Mouse (Mus musculus): ENCODE measurements around the gene Lpin1. TPM values are rescaled to one million over a fixed set of nuclear protein-coding genes. Genes with fewer than 3 reads are reported as not detected.

Gene Lpin1
- polyA plus RNA-seq, 1 experiment from 2014 or later, result 6.5 TPM

DNA sequence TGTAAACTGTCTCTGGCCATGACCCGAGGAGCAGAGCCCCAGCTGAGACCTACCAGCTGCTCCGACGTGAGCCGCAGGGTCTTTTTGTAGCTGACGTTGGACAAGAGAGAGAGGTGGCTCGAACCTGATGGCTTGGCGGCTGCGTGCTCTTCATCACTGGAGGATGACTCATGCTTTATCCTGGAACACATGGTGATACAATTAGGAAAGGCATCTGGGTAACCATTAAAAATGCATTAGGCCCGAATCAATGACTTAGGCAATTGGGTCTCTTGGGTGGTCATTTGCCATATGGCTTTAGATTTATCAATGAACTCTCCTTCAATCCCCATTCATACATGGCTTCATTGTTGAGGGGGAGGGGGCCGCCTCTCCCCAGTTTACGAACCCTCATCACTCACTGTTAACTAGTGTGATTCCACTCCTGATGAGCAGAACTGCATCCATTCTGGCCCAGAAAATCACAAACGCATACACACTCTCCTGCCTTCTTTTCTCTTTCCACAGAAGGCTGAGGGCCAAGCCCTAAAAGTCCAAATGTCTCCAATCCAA lies 61.9 kb downstream of the Lpin1 start:
- Histone ChIP-seq H3K9me3 (replicated peaks) (no peaks in the 10 kb centered on the region), H3K27ac (replicated peaks) (no peak overlapping the region), H3K36me3 (peaks cover 33% of the 10 kb centered on the region), H3K27me3 (no peaks in the 10 kb centered on the region), H3K4me2 (replicated peaks) (no peak overlapping the region), H3K9ac (no peak overlapping the region), H3K4me3 (replicated peaks) (no peak overlapping the region), H3K4me1 (peaks cover 16% of the 10 kb centered on the region)
- ATAC-seq (ENCODE audit: insufficient number of reproducible peaks, low FRiP score, low TSS enrichment, low read depth), result no peak
- 82% methylated on average over 12 of the region's 12 CpGs for WGBS

GRCm38 (mm10) chr12:16541606-16542005 lies 69.2 kb downstream of the Lpin1 start:
- 89% methylated on average over 5 of the region's 5 CpGs for WGBS
- no peak for ATAC-seq (ENCODE audit: insufficient number of reproducible peaks, low FRiP score, low TSS enrichment, low read depth)

DNA sequence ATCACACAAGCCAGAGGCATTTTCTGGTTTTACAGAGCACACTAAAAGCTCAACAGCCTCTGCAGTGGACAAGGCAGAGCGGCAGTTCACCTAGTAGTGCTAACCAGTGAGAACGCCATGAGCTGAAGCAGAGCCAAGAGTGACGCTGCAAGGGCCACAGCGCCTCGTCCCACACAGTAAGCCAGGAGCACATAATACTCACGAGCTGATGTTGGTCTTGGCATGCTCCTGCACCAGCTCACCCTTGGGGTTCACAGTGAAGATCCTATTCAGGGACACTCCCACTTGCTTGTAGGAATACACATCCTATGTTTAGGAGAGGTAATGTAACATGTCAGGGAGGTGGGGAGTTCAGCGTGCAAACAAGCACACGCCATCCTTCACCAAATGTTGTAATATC lies 70.1 kb downstream of the Lpin1 start:
- H3K4me1 ChIP-seq, result peaks cover 16% of the 10 kb centered on the region
- no peak for ATAC-seq (ENCODE audit: insufficient number of reproducible peaks, low FRiP score, low TSS enrichment, low read depth)
- no peaks in the 10 kb centered on the region for H3K9me3 ChIP-seq (replicated peaks)
- H3K4me2 ChIP-seq (replicated peaks), result no peak overlapping the region
- H3K27me3 ChIP-seq, result no peaks in the 10 kb centered on the region
- WGBS, result 80% methylated on average over 8 of the region's 8 CpGs
- no peak overlapping the region for H3K9ac ChIP-seq
- no peak overlapping the region for H3K4me3 ChIP-seq (replicated peaks)
- H3K27ac ChIP-seq (replicated peaks), result 0 out of 2 replicates have a peak overlapping the region, but pooled peaks have one; percentile 29
- peaks cover 32% of the 10 kb centered on the region for H3K36me3 ChIP-seq

More at GRCm38 (mm10) chr12:16541606-16542005, 69.2 kb downstream of the Lpin1 start:
- no peaks in the 10 kb centered on the region for H3K9me3 ChIP-seq (replicated peaks)
- no peaks in the 10 kb centered on the region for H3K27me3 ChIP-seq
- no peak overlapping the region for H3K4me2 ChIP-seq (replicated peaks)
- H3K4me1 ChIP-seq, result peaks cover 16% of the 10 kb centered on the region
- peaks cover 39% of the 10 kb centered on the region for H3K36me3 ChIP-seq
- H3K4me3 ChIP-seq (replicated peaks), result no peak overlapping the region
- H3K27ac ChIP-seq (replicated peaks), result no peak overlapping the region
- H3K9ac ChIP-seq, result no peak overlapping the region

DNA sequence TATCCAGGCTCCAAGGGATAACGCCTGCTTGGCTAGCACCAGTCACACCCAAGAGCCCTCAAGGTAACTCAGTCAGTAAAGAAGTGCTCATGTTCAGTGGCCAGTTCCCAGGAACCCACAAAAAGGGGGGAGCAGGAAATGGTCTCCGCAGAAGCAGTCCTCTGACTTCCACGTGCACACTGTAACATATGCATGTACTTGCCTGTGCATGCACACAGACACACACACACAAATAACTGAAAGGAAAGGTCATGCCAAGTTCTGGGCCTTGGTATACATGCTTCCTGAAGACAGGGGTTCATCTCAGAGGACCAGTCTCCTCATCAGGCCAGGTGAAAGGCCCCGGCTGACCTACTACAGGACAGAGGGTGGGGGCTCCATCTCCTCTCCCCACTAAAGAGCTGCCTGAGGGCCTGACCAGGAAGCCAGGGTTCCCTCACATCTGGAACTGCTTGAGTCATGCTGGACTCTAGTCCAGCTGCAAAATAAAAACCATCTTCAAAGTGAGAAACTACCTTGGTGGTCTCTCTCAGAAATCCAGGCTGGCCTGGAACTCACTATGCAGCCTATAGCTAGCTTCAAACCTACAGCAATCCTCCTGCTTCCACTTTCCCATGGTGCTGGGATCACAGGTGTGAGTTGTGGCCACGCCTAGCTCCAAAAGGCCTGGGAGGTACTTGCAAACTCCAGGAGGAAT lies 70.7 kb downstream of the Lpin1 start:
- H3K27ac ChIP-seq (replicated peaks), result peak overlapping the region; percentile 29; the same call in 1 of the 2 replicates
- H3K4me2 ChIP-seq (replicated peaks), result no peak overlapping the region
- 50% methylated on average over 5 of the region's 5 CpGs for WGBS
- H3K36me3 ChIP-seq, result peaks cover 28% of the 10 kb centered on the region
- H3K9ac ChIP-seq, result no peak overlapping the region
- no peaks in the 10 kb centered on the region for H3K27me3 ChIP-seq
- no peak overlapping the region for H3K4me3 ChIP-seq (replicated peaks)
- peaks cover 16% of the 10 kb centered on the region for H3K4me1 ChIP-seq
- no peaks in the 10 kb centered on the region for H3K9me3 ChIP-seq (replicated peaks)
- ATAC-seq (ENCODE audit: insufficient number of reproducible peaks, low FRiP score, low TSS enrichment, low read depth), result 0 out of 2 replicates have a peak, but pooled peaks have one; percentile 37

GRCm38 (mm10) chr12:16533331-16533828 lies 77.4 kb downstream of the Lpin1 start:
- H3K36me3 ChIP-seq, result no peaks in the 10 kb centered on the region
- WGBS, result 20% methylated on average over 4 of the region's 4 CpGs
- peak; percentile 69 for ATAC-seq (ENCODE audit: insufficient number of reproducible peaks, low FRiP score, low TSS enrichment, low read depth)
- no peak overlapping the region for H3K9ac ChIP-seq
- peaks cover 11% of the 10 kb centered on the region for H3K4me1 ChIP-seq
- no peaks in the 10 kb centered on the region for H3K27me3 ChIP-seq
- no peak overlapping the region for H3K4me3 ChIP-seq (replicated peaks)
- H3K27ac ChIP-seq (replicated peaks), result peak overlapping the region; percentile 23; the same call in 1 of the 2 replicates
- no peak overlapping the region for H3K4me2 ChIP-seq (replicated peaks)
- H3K9me3 ChIP-seq (replicated peaks), result no peaks in the 10 kb centered on the region

DNA sequence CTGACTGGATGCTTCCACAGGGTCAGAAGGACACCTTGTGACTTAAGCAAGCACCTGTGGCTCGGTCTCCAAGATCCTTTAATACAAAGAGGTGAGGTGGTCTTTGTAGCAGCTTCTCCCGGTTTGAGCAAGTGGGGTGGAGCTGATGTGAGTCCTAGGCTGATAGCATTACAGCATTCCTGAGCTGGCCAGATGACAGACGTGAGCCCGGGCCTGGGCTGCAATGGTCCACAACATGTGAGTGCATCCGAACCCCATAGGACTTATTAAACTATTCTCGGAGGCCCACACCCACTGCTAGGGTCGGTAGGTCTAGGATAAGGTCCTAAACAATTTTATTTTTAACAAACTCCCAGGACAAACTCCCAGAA lies 77.9 kb downstream of the Lpin1 start:
- H3K9ac ChIP-seq, result no peak overlapping the region
- no peak overlapping the region for H3K4me3 ChIP-seq (replicated peaks)
- peak; percentile 43; the same call in 1 of the 2 replicates for ATAC-seq (ENCODE audit: insufficient number of reproducible peaks, low FRiP score, low TSS enrichment, low read depth)
- H3K36me3 ChIP-seq, result no peaks in the 10 kb centered on the region
- H3K27ac ChIP-seq (replicated peaks), result peak overlapping the region; percentile 23
- H3K9me3 ChIP-seq (replicated peaks), result no peaks in the 10 kb centered on the region
- no peak overlapping the region for H3K4me2 ChIP-seq (replicated peaks)
- peaks cover 11% of the 10 kb centered on the region for H3K4me1 ChIP-seq
- WGBS, result 34% methylated on average over 7 of the region's 7 CpGs
- H3K27me3 ChIP-seq, result no peaks in the 10 kb centered on the region

DNA sequence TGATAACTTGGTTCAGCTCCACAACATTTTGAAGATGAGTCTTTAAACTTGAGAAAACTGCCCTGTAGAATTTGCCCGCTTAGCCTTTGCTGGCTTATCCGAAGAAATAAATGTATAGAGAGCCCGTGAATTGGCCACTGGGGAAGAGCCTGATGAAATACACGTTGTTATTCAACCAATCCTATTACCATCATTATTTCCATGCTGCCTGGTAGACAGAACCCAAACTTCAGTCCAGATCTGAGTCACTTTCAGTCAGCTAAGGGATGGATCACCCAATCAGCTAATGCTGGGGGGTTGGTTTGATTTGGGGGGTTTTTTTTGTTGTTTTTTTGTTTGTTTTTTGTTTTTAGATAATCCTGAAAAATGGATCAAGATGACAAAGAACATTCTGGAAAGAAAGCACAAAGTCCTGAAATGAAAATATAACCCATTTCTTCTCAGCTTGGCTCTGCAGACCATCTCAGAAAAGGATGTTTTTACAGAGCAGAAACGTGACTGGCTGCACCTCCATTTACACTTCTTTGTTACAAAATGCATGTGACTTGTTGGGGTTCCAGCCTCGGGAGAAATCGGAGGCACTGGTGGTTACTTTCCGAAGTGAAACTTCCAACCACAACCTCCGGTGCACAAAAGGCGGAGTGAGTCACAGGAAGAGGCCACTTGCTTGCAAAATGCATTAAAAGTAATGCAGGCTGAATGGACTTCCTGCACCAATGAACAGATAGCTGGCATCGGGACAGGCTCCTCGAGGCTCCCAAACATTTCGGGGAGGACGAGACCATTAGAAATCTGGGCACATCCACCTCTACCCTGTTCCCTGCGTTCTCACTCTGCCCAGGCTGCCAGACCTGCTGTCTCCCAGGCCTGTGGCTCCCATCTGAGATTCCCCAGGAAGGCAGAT lies 78.6 kb downstream of the Lpin1 start:
- H3K27me3 ChIP-seq, result no peaks in the 10 kb centered on the region
- no peaks in the 10 kb centered on the region for H3K9me3 ChIP-seq (replicated peaks)
- H3K4me3 ChIP-seq (replicated peaks), result no peak overlapping the region
- H3K9ac ChIP-seq, result no peak overlapping the region
- peaks cover 11% of the 10 kb centered on the region for H3K4me1 ChIP-seq
- ATAC-seq (ENCODE audit: insufficient number of reproducible peaks, low FRiP score, low TSS enrichment, low read depth), result peak; percentile 15; the same call in 1 of the 2 replicates
- no peak overlapping the region for H3K4me2 ChIP-seq (replicated peaks)
- 57% methylated on average over 15 of the region's 15 CpGs for WGBS
- no peaks in the 10 kb centered on the region for H3K36me3 ChIP-seq
- H3K27ac ChIP-seq (replicated peaks), result peak overlapping the region; percentile 23

DNA sequence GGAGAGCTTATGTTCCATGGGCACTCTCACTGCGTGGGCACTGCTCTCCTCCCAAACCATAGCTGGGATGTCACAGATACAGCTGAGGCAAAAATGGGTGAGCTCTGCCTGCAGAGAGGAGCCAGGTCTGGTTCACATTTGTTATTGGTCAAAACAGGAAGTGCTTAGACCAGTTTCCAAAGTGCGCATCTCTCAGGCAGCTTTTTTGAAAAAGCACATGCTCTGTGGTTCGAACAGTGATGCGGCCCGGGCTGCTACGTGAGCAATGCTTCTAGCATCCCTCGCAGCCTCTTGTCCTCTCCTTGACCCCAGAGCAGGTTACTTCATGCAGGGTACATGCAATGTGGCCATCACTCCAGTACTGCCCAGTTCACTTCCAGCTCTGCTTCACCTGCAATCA lies 82.1 kb downstream of the Lpin1 start:
- H3K36me3 ChIP-seq, result no peaks in the 10 kb centered on the region
- H3K9me3 ChIP-seq (replicated peaks), result no peaks in the 10 kb centered on the region
- no peak overlapping the region for H3K9ac ChIP-seq
- no peak for ATAC-seq (ENCODE audit: insufficient number of reproducible peaks, low FRiP score, low TSS enrichment, low read depth)
- no peak overlapping the region for H3K4me2 ChIP-seq (replicated peaks)
- H3K4me1 ChIP-seq, result peaks cover 11% of the 10 kb centered on the region
- H3K4me3 ChIP-seq (replicated peaks), result no peak overlapping the region
- H3K27ac ChIP-seq (replicated peaks), result no peak overlapping the region
- H3K27me3 ChIP-seq, result no peaks in the 10 kb centered on the region
- 80% methylated on average over 7 of the region's 7 CpGs for WGBS

DNA sequence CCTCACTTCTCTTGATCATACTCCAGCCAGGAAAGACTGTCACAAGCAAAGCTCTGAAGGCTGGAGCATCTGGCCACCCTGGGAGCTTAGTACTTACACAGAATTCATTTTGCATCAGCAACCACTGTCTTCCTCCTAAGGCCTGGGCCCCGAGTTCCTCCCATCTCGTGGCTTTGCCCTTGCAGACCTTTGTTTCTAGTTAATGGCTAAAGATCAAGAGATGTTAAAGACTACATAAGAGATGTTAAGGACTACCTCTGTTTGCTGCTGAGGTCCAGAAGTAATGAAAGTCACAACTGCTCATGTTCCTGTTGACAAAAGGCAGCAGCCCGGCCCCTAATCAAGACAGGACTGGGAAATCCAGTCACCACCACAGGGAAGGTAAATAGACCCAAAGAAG lies 82.8 kb downstream of the Lpin1 start:
- no peak for ATAC-seq (ENCODE audit: insufficient number of reproducible peaks, low FRiP score, low TSS enrichment, low read depth)
- 80% methylated on average over 3 of the region's 3 CpGs for WGBS
- Histone ChIP-seq H3K27ac (replicated peaks) (no peak overlapping the region), H3K4me3 (replicated peaks) (no peak overlapping the region), H3K9me3 (replicated peaks) (no peaks in the 10 kb centered on the region), H3K36me3 (no peaks in the 10 kb centered on the region), H3K27me3 (no peaks in the 10 kb centered on the region), H3K4me2 (replicated peaks) (no peak overlapping the region), H3K9ac (no peak overlapping the region), H3K4me1 (peaks cover 7% of the 10 kb centered on the region)

DNA sequence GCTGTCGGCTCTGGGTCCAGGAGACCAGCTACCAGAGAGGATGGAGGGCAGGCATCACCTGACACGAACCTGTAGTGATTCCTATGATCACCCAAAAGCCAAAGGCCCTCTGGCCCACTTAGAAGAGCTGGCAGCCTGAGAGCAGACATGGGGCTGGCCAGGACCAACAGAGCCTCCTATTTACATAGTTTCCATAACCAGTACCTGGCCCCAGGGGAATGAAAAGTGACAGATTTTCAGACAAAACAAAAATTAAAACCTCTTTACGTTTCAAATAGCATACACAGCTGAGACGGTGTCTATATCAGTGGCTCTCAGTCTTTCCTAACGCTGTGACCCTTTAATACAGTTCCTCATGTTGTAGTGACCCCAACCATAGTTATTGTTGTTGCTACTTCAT lies 83.9 kb downstream of the Lpin1 start:
- H3K4me2 ChIP-seq (replicated peaks), result no peak overlapping the region
- no peak overlapping the region for H3K9ac ChIP-seq
- H3K27ac ChIP-seq (replicated peaks), result no peak overlapping the region
- H3K36me3 ChIP-seq, result no peaks in the 10 kb centered on the region
- H3K4me3 ChIP-seq (replicated peaks), result no peak overlapping the region
- 78% methylated on average over 5 of the region's 5 CpGs for WGBS
- H3K4me1 ChIP-seq, result no peaks in the 10 kb centered on the region
- H3K9me3 ChIP-seq (replicated peaks), result no peaks in the 10 kb centered on the region
- no peak for ATAC-seq (ENCODE audit: insufficient number of reproducible peaks, low FRiP score, low TSS enrichment, low read depth)
- H3K27me3 ChIP-seq, result no peaks in the 10 kb centered on the region

DNA sequence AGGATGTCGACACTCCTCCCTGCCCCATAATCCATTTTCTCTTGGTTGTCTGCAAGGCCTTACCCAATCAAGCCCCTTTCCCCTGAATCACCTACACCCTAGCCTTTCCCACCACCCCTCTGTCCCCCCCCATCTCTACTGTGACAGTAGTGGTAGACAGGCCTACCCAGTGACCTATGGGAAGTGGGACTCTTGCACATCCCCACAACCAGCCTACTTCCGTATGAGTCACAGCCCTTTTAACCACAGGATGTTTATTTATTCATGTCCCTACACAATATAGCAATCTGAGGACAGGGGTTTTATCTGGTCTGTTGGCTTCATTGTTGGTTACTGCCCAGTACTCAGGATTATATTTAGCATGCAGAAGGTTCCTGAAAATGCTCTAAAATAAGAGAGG lies 84.6 kb downstream of the Lpin1 start:
- ATAC-seq (ENCODE audit: insufficient number of reproducible peaks, low FRiP score, low TSS enrichment, low read depth), result no peak
- no peaks in the 10 kb centered on the region for H3K4me1 ChIP-seq
- 89% methylated on average over 2 of the region's 2 CpGs for WGBS
- no peak overlapping the region for H3K27ac ChIP-seq (replicated peaks)
- H3K36me3 ChIP-seq, result no peaks in the 10 kb centered on the region
- no peak overlapping the region for H3K9ac ChIP-seq
- no peaks in the 10 kb centered on the region for H3K27me3 ChIP-seq
- no peak overlapping the region for H3K4me3 ChIP-seq (replicated peaks)
- no peak overlapping the region for H3K4me2 ChIP-seq (replicated peaks)
- no peaks in the 10 kb centered on the region for H3K9me3 ChIP-seq (replicated peaks)
